Mouse (Mus musculus) cortical plate, adult 2 months (tissue): ENCODE data around the gene Gm45716. TPM values are rescaled to one million over a fixed set of nuclear protein-coding genes. Genes with fewer than 3 reads are reported as not detected.

Experiments
- H3K27ac ChIP-seq: fragments of 200-500 bp; 2 replicates; pipeline ENCODE4 v1.5.1; 2012; ENCODE audit warnings: low read length, control low read depth, inconsistent platforms; ENCODE audit not compliant: insufficient read depth
- H3K4me1 ChIP-seq: fragments of 200-500 bp; 2 replicates; pipeline ENCODE4 v1.6.1; 2011; ENCODE audit warnings: low read length; ENCODE audit not compliant: control insufficient read depth, insufficient read depth
- H3K4me3 ChIP-seq: fragments of 200-500 bp; 2 replicates; pipeline ENCODE4 v1.5.1; 2011; ENCODE audit warnings: mild to moderate bottlenecking, low read length, control low read depth; ENCODE audit not compliant: insufficient read depth
- CTCF ChIP-seq: fragments of 200-500 bp; IDR thresholded peaks from 2 replicates; pipeline ENCODE4 v1.5.1; 2011; ENCODE audit warnings: mild to moderate bottlenecking, control low read depth, low read length; ENCODE audit not compliant: insufficient read depth; ENCODE audit errors: extremely low read depth
- POLR2A ChIP-seq: fragments of 200-500 bp; IDR thresholded peaks from 2 replicates; pipeline ENCODE4 v1.6.1; 2011; ENCODE audit warnings: mild to moderate bottlenecking, low read length, control low read depth; ENCODE audit not compliant: insufficient read depth; ENCODE audit errors: extremely low read depth
- polyA plus RNA-seq: library from polyadenylated mRNA; depleted of rRNA; stranded (reverse); fragments of >200 nt; gene quantifications from 2 replicates; pipeline ENCODE4 v1.2.3, GENCODE M21; 2012; rRNA removed

Gene Gm45716
- polyA plus RNA-seq, 1 experiment = 13.3 TPM

- no peak overlapping the region for H3K4me3 ChIP-seq
- TF ChIP-seq CTCF = no peak
- no peak for TF ChIP-seq POLR2A
- no peaks in the 10 kb centered on the region; the same call in 1 of the 2 replicates for H3K4me1 ChIP-seq
- H3K27ac ChIP-seq = no peak overlapping the region
Measured at GRCm38 (mm10) chr11:90286550-90287154, 99.2 kb downstream of the Gm45716 start.

DNA sequence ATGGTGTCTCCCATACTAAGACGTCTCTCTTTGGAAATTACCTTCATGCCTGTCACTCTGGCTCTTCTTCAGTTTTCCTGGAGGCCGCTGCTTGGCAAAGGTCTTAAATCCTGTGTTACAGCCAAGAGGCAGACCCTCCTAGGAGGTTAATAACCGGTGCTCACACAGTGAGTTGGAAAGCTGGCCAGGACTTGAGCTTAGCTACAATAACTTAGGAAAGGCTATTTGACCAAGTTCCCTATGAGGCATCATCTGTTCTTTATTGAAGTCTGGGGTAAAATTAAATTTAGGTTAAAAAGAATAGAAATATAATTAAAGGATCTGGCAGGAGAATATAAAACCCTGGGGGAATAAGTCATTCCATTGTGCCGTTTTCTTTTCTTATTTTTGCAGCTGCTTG lies 103.7 kb downstream of the Gm45716 start:
- TF ChIP-seq CTCF = no peak
- no peak for TF ChIP-seq POLR2A
- H3K4me1 ChIP-seq = no peaks in the 10 kb centered on the region; the same call in 1 of the 2 replicates
- no peak overlapping the region for H3K27ac ChIP-seq
- no peak overlapping the region for H3K4me3 ChIP-seq

GRCm38 (mm10) chr11:90292766-90293165 lies 105.3 kb downstream of the Gm45716 start:
- TF ChIP-seq POLR2A (no peak), CTCF (no peak)
- no peak overlapping the region for H3K27ac ChIP-seq
- no peak overlapping the region for H3K4me3 ChIP-seq
- H3K4me1 ChIP-seq = no peaks in the 10 kb centered on the region; the same call in 1 of the 2 replicates

DNA sequence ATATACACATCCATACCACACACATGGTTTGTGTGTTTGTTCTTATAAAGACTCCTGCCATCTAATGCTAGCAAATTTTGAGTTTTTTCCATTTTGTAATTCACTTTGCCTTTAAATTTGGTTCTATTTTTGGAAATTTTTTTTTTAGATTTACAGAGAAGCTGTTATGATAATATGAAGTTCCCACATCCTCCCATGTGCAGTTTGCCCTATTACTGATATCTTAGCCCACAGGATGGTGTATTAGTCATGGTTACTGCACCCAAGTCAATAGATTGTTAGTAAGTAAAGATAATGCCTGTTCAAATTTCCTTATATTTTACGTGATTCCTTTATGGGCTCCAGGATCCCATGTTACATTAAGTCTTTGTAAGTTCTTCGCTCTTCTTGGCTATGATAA lies 107.1 kb downstream of the Gm45716 start:
- H3K4me1 ChIP-seq = no peaks in the 10 kb centered on the region; the same call in 1 of the 2 replicates
- no peak overlapping the region for H3K27ac ChIP-seq
- TF ChIP-seq POLR2A = no peak
- no peak for TF ChIP-seq CTCF
- no peak overlapping the region for H3K4me3 ChIP-seq

Other genes starting within 250 kb of the Gm45716 start
- 1.6 TPM in 2 replicates for gene Pctp, start 184.8 kb upstream of the Gm45716 start, polyA plus RNA-seq
- gene Tmem100, start 157.3 kb upstream of the Gm45716 start, polyA plus RNA-seq = 17.8 and 18.2 TPM in 2 replicates
- gene Mmd, start 61.8 kb downstream of the Gm45716 start, polyA plus RNA-seq = 164 and 173 TPM in 2 replicates
- 121 and 125 TPM in 2 replicates for gene Hlf, start 203.2 kb downstream of the Gm45716 start, polyA plus RNA-seq